In the genomic region with DNA sequence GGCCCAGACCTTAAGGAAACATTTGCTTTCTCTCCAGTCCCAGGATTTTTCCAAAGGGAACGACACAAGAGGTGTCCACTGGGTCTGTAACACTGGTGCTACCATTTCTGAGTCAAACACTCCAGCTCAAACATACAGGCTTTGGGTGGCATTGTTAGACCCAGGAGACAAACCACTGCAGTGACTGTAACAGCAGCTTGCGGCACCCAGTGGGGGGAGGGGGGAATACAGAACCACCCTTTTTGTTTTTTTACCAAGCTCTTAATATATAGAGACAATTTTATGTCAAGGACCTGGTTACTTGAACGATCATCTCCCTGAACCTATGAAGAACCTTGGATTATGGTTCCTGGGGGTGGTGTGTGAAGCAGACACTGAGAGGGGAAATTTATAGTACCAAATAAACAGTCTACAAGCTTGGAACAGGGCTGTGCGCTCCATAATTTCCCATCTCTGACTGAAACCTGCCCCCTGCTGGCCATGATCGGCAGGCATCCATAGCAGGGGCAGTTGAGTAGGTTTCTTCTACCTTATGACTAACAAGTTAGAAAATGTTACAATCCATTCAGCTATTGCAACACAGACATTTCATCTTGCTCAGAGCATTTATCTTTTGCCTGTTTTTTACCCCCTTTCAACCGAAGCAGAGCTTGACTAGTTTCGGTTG, we compare ENCODE assay signal across 8 mouse cellular contexts. TPM values are rescaled to one million over a fixed set of nuclear protein-coding genes. Genes with fewer than 3 reads are reported as not detected.
A peak's percentile ranks its signal among the peaks of the same experiment; 100 is the strongest.
DNase-seq lines count a peak whose midpoint lies in the region; ATAC-seq and TF ChIP-seq lines count a peak whose summit lies in the region.

No protein-coding gene starts in this region.

- H3K27me3 ChIP-seq in hindbrain, embryonic 16.5 days (replicated peaks; ENCODE audit: control insufficient read depth, insufficient read depth, low read length): no peaks in the 10 kb centered on the region

- no peak overlapping the region for H3K4me2 ChIP-seq in hindbrain, embryonic 16.5 days (ENCODE audit: low read length)

- peaks cover 11% of the 10 kb centered on the region for H3K4me1 ChIP-seq in cortical plate, adult 2 months (ENCODE audit: control insufficient read depth, insufficient read depth, low read length)
- H3K4me1 ChIP-seq in hindbrain, embryonic 16.5 days (ENCODE audit: control insufficient read depth, insufficient read depth, low read depth, low read length): peaks cover 25% of the 10 kb centered on the region

- no peak for TF ChIP-seq POLR2A in cortical plate, adult 2 months (IDR thresholded peaks at IDR 0.05; ENCODE audit: extremely low read depth, insufficient read depth, low read length)

- no peak overlapping the region for H3K4me3 ChIP-seq in cortical plate, adult 2 months (ENCODE audit: insufficient read depth, low read length)
- H3K4me3 ChIP-seq in hindbrain, embryonic 16.5 days (ENCODE audit: low read length): no peak overlapping the region

- 44% methylated on average over 7 of the region's 7 CpGs for WGBS in hindbrain, embryonic 16.5 days

- H3K9me3 ChIP-seq in hindbrain, embryonic 16.5 days (ENCODE audit: control insufficient read depth, low read length): no peaks in the 10 kb centered on the region

- DNase-seq in adrenal gland, adult 18-20 months (ENCODE audit: low spot score in 2 of 2): peak; percentile 86 to 88
- peak; percentile 70 to 71 for DNase-seq in gastrocnemius, adult 8-10 months (ENCODE audit: low spot score in 2 of 2)
- peak; percentile 80 to 94 for DNase-seq in left cerebral cortex, adult 8-10 months (ENCODE audit: low spot score in 2 of 2)
- peak; percentile 82 for DNase-seq in mesoderm, embryonic 11.5 days (ENCODE audit: low read depth, low spot score)
- peak; percentile 92 for DNase-seq in right cerebral cortex, postnatal 4 days

- H3K36me3 ChIP-seq in hindbrain, embryonic 16.5 days (ENCODE audit: control insufficient read depth, insufficient read depth, low read length): no peaks in the 10 kb centered on the region

- peak; percentile 81 for TF ChIP-seq CTCF in cortical plate, adult 2 months (IDR thresholded peaks at IDR 0.05; ENCODE audit: extremely low read depth, insufficient read depth, low read length)

- peak; percentile 40 for ATAC-seq in hindbrain, embryonic 16.5 days
- no peak for ATAC-seq in erythroblast, adult 5-6 weeks (replicated peaks; ENCODE audit: low FRiP score, poor library complexity, severe bottlenecking)

- peak overlapping the region; percentile 66 for H3K27ac ChIP-seq in cortical plate, adult 2 months (ENCODE audit: insufficient read depth, low read length)
- peak overlapping the region; percentile 81 for H3K27ac ChIP-seq in hindbrain, embryonic 16.5 days (ENCODE audit: low read depth, low read length)

- H3K9ac ChIP-seq in hindbrain, embryonic 16.5 days (ENCODE audit: low read depth, low read length): no peak overlapping the region

RNA-seq across cellular contexts. Expression of a gene that starts 28.2 kb away (rescaled TPM):
- total RNA-seq in adrenal gland, adult 18-20 months (2021): 100 to 1,000 TPM; 133 to 150 TPM
- 79.6 and 87.3 TPM in 2 replicates for polyA plus RNA-seq in cortical plate, adult 2 months (2012; rRNA removed)
- total RNA-seq in gastrocnemius, adult 8-10 months (2022): 100 to 1,000 TPM; 161 to 184 (median 165) TPM
- 48.5 and 64.7 TPM in 2 replicates for polyA plus RNA-seq in hindbrain, embryonic 16.5 days (2015; fragmentation: Nextera tagmentation; extraction: Ambion mirVana)
- 10 to 100 TPM; 62.1 to 83.1 (median 75.9) TPM for total RNA-seq in left cerebral cortex, adult 8-10 months (2022)
- total RNA-seq in erythroblast, adult 5-6 weeks (2015; ENCODE audit: low replicate concordance): 15.7 and 28.2 TPM in 2 replicates
- 0.42 and 8.2 TPM in 2 replicates for total RNA-seq in erythroblast, adult 5-6 weeks (2017; ENCODE audit: low replicate concordance)
